In genomic region chr5:24110068-24110467, GRCm38 (mm10) we compare ENCODE assay signal across 10 mouse cellular contexts. TPM values are rescaled to one million over a fixed set of nuclear protein-coding genes. Genes with fewer than 3 reads are reported as not detected.
DNase-seq lines count a peak whose midpoint lies in the region; ATAC-seq lines count a peak whose summit lies in the region.
"Had no signal": no experiment of that assay in that cellular context is flagged by ENCODE, and none has a peak within 500 bp of the region (broad histone marks: within the 10 kb centered on the region; RNA-seq: fewer than 3 reads in every experiment).

No protein-coding gene starts in this region.

- H3K4me2 ChIP-seq in forebrain, embryonic 11.5 days (ENCODE audit: low read depth, low read length, severe bottlenecking) = no peak overlapping the region
- no peak overlapping the region for H3K4me2 ChIP-seq in forebrain, embryonic 12.5 days
- H3K4me2 ChIP-seq: embryonic facial prominence, embryonic 13.5 days; limb, embryonic 12.5 days had no signal

- no peak overlapping the region for H3K27ac ChIP-seq in forebrain, embryonic 11.5 days (ENCODE audit: low read depth, low read length)
- no peak overlapping the region for H3K27ac ChIP-seq in forebrain, embryonic 12.5 days
- H3K27ac ChIP-seq: embryonic facial prominence, embryonic 13.5 days; limb, embryonic 12.5 days had no signal

- no peaks in the 10 kb centered on the region for H3K36me3 ChIP-seq in forebrain, embryonic 11.5 days (ENCODE audit: control insufficient read depth, insufficient read depth, low read length)
- peaks cover 14% of the 10 kb centered on the region for H3K36me3 ChIP-seq in forebrain, embryonic 12.5 days (replicated peaks)

- no peak overlapping the region for H3K4me3 ChIP-seq in forebrain, embryonic 11.5 days (ENCODE audit: low read depth, low read length)
- no peak overlapping the region for H3K4me3 ChIP-seq in forebrain, embryonic 12.5 days (replicated peaks)
- H3K4me3 ChIP-seq: embryonic facial prominence, embryonic 13.5 days; limb, embryonic 12.5 days had no signal

- peaks cover 2% of the 10 kb centered on the region; the same call in 1 of the 2 replicates for H3K4me1 ChIP-seq in forebrain, embryonic 11.5 days (replicated peaks; ENCODE audit: control insufficient read depth, insufficient read depth, low read length)
- peaks cover 21% of the 10 kb centered on the region for H3K4me1 ChIP-seq in forebrain, embryonic 12.5 days
- H3K4me1 ChIP-seq: embryonic facial prominence, embryonic 13.5 days; limb, embryonic 12.5 days had no signal

- H3K27me3 ChIP-seq in forebrain, embryonic 11.5 days (ENCODE audit: control insufficient read depth, insufficient read depth, low read length) = no peaks in the 10 kb centered on the region
- no peaks in the 10 kb centered on the region for H3K27me3 ChIP-seq in forebrain, embryonic 12.5 days
- H3K27me3 ChIP-seq: embryonic facial prominence, embryonic 13.5 days; limb, embryonic 12.5 days had no signal

- H3K9ac ChIP-seq in forebrain, embryonic 11.5 days (ENCODE audit: low read length) = no peak overlapping the region
- H3K9ac ChIP-seq in forebrain, embryonic 12.5 days = no peak overlapping the region
- H3K9ac ChIP-seq: embryonic facial prominence, embryonic 13.5 days; limb, embryonic 12.5 days had no signal

- H3K9me3 ChIP-seq in forebrain, embryonic 11.5 days (ENCODE audit: control insufficient read depth, low read length) = no peaks in the 10 kb centered on the region
- no peaks in the 10 kb centered on the region for H3K9me3 ChIP-seq in forebrain, embryonic 12.5 days
- H3K9me3 ChIP-seq: embryonic facial prominence, embryonic 13.5 days; limb, embryonic 12.5 days had no signal

- WGBS in forebrain, embryonic 11.5 days = 97% methylated on average over 5 of the region's 5 CpGs
- 81% methylated on average over 5 of the region's 5 CpGs for WGBS in forebrain, embryonic 12.5 days

- peak; percentile 66 for DNase-seq in forebrain, embryonic 11.5 days (ENCODE audit: low spot score)
- DNase-seq in ovary, adult 18-20 months (ENCODE audit: low spot score) = peak; percentile 6
- DNase-seq in ovary, postnatal 10 days (ENCODE audit: low spot score) = no peak
- DNase-seq in induced T-regulatory cell, adult 2 months (ENCODE audit: low read depth) = peak; percentile 29
- DNase-seq in testis, postnatal 14 days (ENCODE audit: low spot score) = peak; percentile 32
- DNase-seq in layer of hippocampus, postnatal 25 days (ENCODE audit: extremely low spot score in 1 of 2, low spot score in 1 of 2) = no peak
- DNase-seq in left cerebral cortex, adult 11 months (ENCODE audit: low spot score) = no peak

- ATAC-seq in forebrain, embryonic 11.5 days (replicated peaks; ENCODE audit: low FRiP score) = no peak
- no peak for ATAC-seq in forebrain, embryonic 12.5 days (ENCODE audit: low FRiP score)

RNA-seq across cellular contexts. Expression of gene Klhl7, which starts 9.7 kb away (rescaled TPM):
- polyA plus RNA-seq in forebrain, embryonic 11.5 days (2014; fragmentation: Nextera tagmentation; extraction: Ambion mirVana) = 118 and 129 TPM in 2 replicates
- polyA plus RNA-seq in forebrain, embryonic 12.5 days (2016; fragmentation: Nextera tagmentation; extraction: Ambion mirVana) = 147 and 156 TPM in 2 replicates
- total RNA-seq in layer of hippocampus, postnatal 25 days (2021) = 10 to 100 TPM; 92.7 to 94.8 TPM

RNA-seq across cellular contexts. Expression of gene Nupl2, which starts 54.7 kb away (rescaled TPM):
- 22.4 and 23.1 TPM in 2 replicates for polyA plus RNA-seq in forebrain, embryonic 11.5 days (2014; fragmentation: Nextera tagmentation; extraction: Ambion mirVana)
- 19.2 and 21.0 TPM in 2 replicates for polyA plus RNA-seq in forebrain, embryonic 12.5 days (2016; fragmentation: Nextera tagmentation; extraction: Ambion mirVana)
- 10 to 100 TPM in 1 of 2 experiments, 1 to 10 TPM in 1; 9.9 to 12.0 TPM for total RNA-seq in layer of hippocampus, postnatal 25 days (2021)

Comparison
In these comparisons a context has a peak if more than half of its experiments do, and no peak if none do; other contexts are left out.
1. DNase-seq: peak in forebrain, embryonic 11.5 days (single experiment), ovary, adult 18-20 months (single experiment), induced T-regulatory cell, adult 2 months (single experiment) and testis, postnatal 14 days (single experiment); none in ovary, postnatal 10 days (single experiment), layer of hippocampus, postnatal 25 days (0 of 2) and left cerebral cortex, adult 11 months (single experiment).